Mouse (Mus musculus) brain, embryonic 14.5 days (tissue): ENCODE measurements around the gene Rph3al. TPM values are rescaled to one million over a fixed set of nuclear protein-coding genes. Genes with fewer than 3 reads are reported as not detected.

Experiments
- DNase-seq: peaks from one replicate; pipeline ENCODE4 v3.0.0-alpha.2; 2011; ENCODE audit warnings: low read depth
- CTCF ChIP-seq: fragments of 200-500 bp; IDR thresholded peaks from 2 replicates; pipeline ENCODE4 v1.5.1; 2012; ENCODE audit warnings: inconsistent platforms, mild to moderate bottlenecking, moderate library complexity, borderline replicate concordance; ENCODE audit not compliant: insufficient read depth, insufficient read length; ENCODE audit errors: extremely low read depth
- POLR2A ChIP-seq: fragments of 200-500 bp; IDR thresholded peaks from 2 replicates; pipeline ENCODE4 v1.6.1; 2012; ENCODE audit warnings: mild to moderate bottlenecking, inconsistent platforms, borderline replicate concordance; ENCODE audit not compliant: poor library complexity, insufficient read depth, insufficient read length, severe bottlenecking; ENCODE audit errors: extremely low read depth
- polyA plus RNA-seq: library from polyadenylated mRNA; depleted of rRNA; stranded (reverse); fragments of >200 nt; gene quantifications from 2 replicates; pipeline ENCODE4 v1.2.3, GENCODE M21; 2012; rRNA removed

Rph3al gene
- polyA plus RNA-seq, 1 experiment, result 3.1 TPM

GRCm38 (mm10) chr11:75807486-75807885 lies 130.7 kb downstream of the Rph3al start:
- TF ChIP-seq POLR2A (no peak), CTCF (no peak)

GRCm38 (mm10) chr11:75801771-75802550 lies 136.3 kb downstream of the Rph3al start:
- TF ChIP-seq POLR2A (no peak), CTCF (no peak)

More at GRCm38 (mm10) chr11:75807486-75807885, 130.7 kb downstream of the Rph3al start:
- no peak for DNase-seq

GRCm38 (mm10) chr11:75801369-75801768 lies 136.9 kb downstream of the Rph3al start:
- no peak for TF ChIP-seq CTCF
- no peak for TF ChIP-seq POLR2A
- DNase-seq, result no peak

More at GRCm38 (mm10) chr11:75801771-75802550, 136.3 kb downstream of the Rph3al start:
- DNase-seq, result no peak

- no peak for DNase-seq
- TF ChIP-seq CTCF, result no peak
- TF ChIP-seq POLR2A, result no peak
Observed at GRCm38 (mm10) chr11:75796536-75797246, 141.5 kb downstream of the Rph3al start.

- DNase-seq, result peak; percentile 79
- no peak for TF ChIP-seq POLR2A
- peak; percentile 5; the same call in 1 of the 2 replicates for TF ChIP-seq CTCF
Observed at GRCm38 (mm10) chr11:75796029-75796445, 142.2 kb downstream of the Rph3al start, which contains the start of gene Doc2b. Gene Doc2b (minus strand): TSS chr11:75796049.

GRCm38 (mm10) chr11:75795321-75795636 lies 142.9 kb downstream of the Rph3al start:
- no peak for DNase-seq
- no peak for TF ChIP-seq CTCF
- no peak for TF ChIP-seq POLR2A

- TF ChIP-seq POLR2A (no peak), CTCF (no peak)
- DNase-seq, result no peak
Observed at GRCm38 (mm10) chr11:75794602-75795320, 143.5 kb downstream of the Rph3al start.

GRCm38 (mm10) chr11:75793351-75793750 lies 144.9 kb downstream of the Rph3al start:
- no peak for DNase-seq
- no peak for TF ChIP-seq CTCF
- TF ChIP-seq POLR2A, result no peak

- no peak for TF ChIP-seq CTCF
- no peak for TF ChIP-seq POLR2A
- no peak for DNase-seq
Observed at GRCm38 (mm10) chr11:75792535-75792934, 145.7 kb downstream of the Rph3al start.

- DNase-seq, result no peak
- TF ChIP-seq POLR2A (no peak), CTCF (no peak)
Observed at GRCm38 (mm10) chr11:75785897-75786296, 152.3 kb downstream of the Rph3al start.

- TF ChIP-seq POLR2A (no peak), CTCF (no peak)
- DNase-seq, result no peak
Observed at GRCm38 (mm10) chr11:75783799-75784198, 154.4 kb downstream of the Rph3al start.

GRCm38 (mm10) chr11:75781919-75782318 lies 156.3 kb downstream of the Rph3al start:
- TF ChIP-seq CTCF, result peak; percentile 92
- TF ChIP-seq POLR2A, result no peak
- DNase-seq, result peak; percentile 80

Other genes with a start within 250 kb of the Rph3al start
- gene Ywhae, start 205.6 kb downstream of the Rph3al start, polyA plus RNA-seq, result 994 and 1,239 TPM in 2 replicates
- 4.9 and 9.3 TPM in 2 replicates for gene Doc2b, start 142.4 kb downstream of the Rph3al start, polyA plus RNA-seq
- gene 1700016K19Rik, start 61.5 kb upstream of the Rph3al start, polyA plus RNA-seq, result 3.3 and 3.7 TPM in 2 replicates
- gene Rflnb, start 89.4 kb upstream of the Rph3al start, polyA plus RNA-seq, result 3.4 and 6.0 TPM in 2 replicates
- 49.1 and 55.8 TPM in 2 replicates for gene Vps53, start 241.2 kb upstream of the Rph3al start, polyA plus RNA-seq
- 32.1 and 33.4 TPM in 2 replicates for gene Fam57a, start 241.2 kb upstream of the Rph3al start, polyA plus RNA-seq